Mouse (Mus musculus): ENCODE data around the gene Lrg1.

DNA sequence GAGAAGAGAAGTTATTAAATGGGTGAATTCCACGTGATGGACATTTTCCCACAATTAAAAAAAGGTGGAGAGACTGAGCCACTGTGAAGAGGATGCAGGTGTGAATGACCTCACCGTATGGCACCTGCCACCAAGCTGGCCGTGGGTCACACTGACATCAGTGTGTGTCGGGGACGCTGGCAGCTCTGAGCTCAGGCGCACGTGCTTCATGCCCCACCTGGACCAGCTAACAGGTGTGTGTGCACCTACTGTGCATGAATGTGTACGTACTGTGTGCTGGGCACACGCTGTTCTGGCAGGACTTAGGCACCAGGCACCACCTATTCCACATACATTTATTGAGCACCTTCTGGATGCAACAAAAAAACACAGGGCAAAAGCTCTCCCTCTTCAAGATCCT is 22.7 kb upstream of the Lrg1 start:
- TF ChIP-seq POLR2A (IDR thresholded peaks at IDR 0.05; ENCODE audit: extremely low read depth, insufficient read depth, low read length) (no peak), CTCF (IDR thresholded peaks at IDR 0.05; ENCODE audit: extremely low read depth, insufficient read depth, low read length) (no peak)
